Mouse (Mus musculus) heart, embryonic 12.5 days (tissue): ENCODE measurements at regions not wholly inside any gene's neighbourhood (a gene's known extent, or its start where the extent isn't known, plus 50 kb on each side); places are given as distances from the start of the nearest gene placed in this dataset.

Source experiments
- ATAC-seq: fragments of 200-750 bp; cut with Nextera tagmentation; 2 replicates; pipeline ENCODE4 v1.8.0; 2017; ENCODE audit warnings: moderate TSS enrichment, moderate library complexity; ENCODE audit not compliant: insufficient number of reproducible peaks, low FRiP score
- H3K27ac ChIP-seq: fragments of 300-500 bp; sonication (generic); 2 replicates; pipeline ENCODE4 v1.5.1; 2016; ENCODE audit warnings: mild to moderate bottlenecking, moderate library complexity; ENCODE audit not compliant: poor library complexity, severe bottlenecking
- H3K27me3 ChIP-seq: fragments of 300-500 bp; sonication (generic); replicated peaks from 2 replicates; pipeline ENCODE4 v1.6.1; 2016; ENCODE audit warnings: mild to moderate bottlenecking, moderate library complexity
- H3K36me3 ChIP-seq: fragments of 300-500 bp; sonication (generic); 2 replicates; pipeline ENCODE4 v1.6.1; 2016; ENCODE audit warnings: mild to moderate bottlenecking, moderate library complexity
- H3K4me1 ChIP-seq: fragments of 300-500 bp; sonication (generic); replicated peaks from 2 replicates; pipeline ENCODE4 v1.6.1; 2016; ENCODE audit warnings: mild to moderate bottlenecking
- H3K4me2 ChIP-seq: fragments of 300-500 bp; sonication (generic); 2 replicates; pipeline ENCODE4 v1.6.1; 2016; ENCODE audit warnings: mild to moderate bottlenecking, moderate library complexity
- H3K4me3 ChIP-seq: fragments of 300-500 bp; sonication (generic); 2 replicates; pipeline ENCODE4 v1.5.1; 2016; ENCODE audit warnings: mild to moderate bottlenecking
- H3K9ac ChIP-seq: fragments of 300-500 bp; sonication (generic); 2 replicates; pipeline ENCODE4 v1.6.1; 2016; ENCODE audit warnings: mild to moderate bottlenecking, moderate library complexity
- H3K9me3 ChIP-seq: fragments of 300-500 bp; sonication (generic); replicated peaks from 2 replicates; pipeline ENCODE4 v1.6.1; 2016; ENCODE audit warnings: mild to moderate bottlenecking, moderate library complexity
- WGBS: fragments of 180-500 bp; shearing (Covaris S2); methylation state at CpG from one replicate; pipeline ENCODE4 v1.1.7; 2016; 5-methylcytosine and 5-hydroxymethylcytosine counted together

DNA sequence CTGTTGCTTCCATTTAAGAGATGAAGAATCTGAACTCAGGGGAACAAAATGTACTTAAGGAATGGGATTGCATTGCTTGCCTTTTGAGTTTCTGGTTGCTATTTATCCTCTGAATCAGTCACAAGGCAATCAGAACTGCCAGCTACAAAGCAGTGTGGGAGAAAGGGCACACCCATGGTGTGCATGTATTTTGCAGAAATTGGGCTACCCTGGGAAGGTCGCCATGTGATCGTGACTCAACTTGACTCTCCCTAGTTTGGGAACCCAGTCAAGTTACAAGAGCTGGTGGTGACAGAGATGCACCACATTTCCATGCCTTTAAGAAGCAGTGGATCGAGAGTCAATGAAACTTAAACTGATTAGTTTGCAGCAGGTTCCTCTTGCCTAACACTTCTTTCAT is 98.5 kb upstream of the Pard3b start:
- peaks cover 11% of the 10 kb centered on the region for H3K4me1 ChIP-seq
- no peak overlapping the region for H3K4me3 ChIP-seq
- no peaks in the 10 kb centered on the region for H3K27me3 ChIP-seq
- H3K4me2 ChIP-seq: no peak overlapping the region
- no peaks in the 10 kb centered on the region for H3K9me3 ChIP-seq
- no peak overlapping the region for H3K27ac ChIP-seq
- 82% methylated on average over 3 of the region's 3 CpGs for WGBS
- H3K36me3 ChIP-seq: no peaks in the 10 kb centered on the region
- H3K9ac ChIP-seq: no peak overlapping the region
- no peak for ATAC-seq

DNA sequence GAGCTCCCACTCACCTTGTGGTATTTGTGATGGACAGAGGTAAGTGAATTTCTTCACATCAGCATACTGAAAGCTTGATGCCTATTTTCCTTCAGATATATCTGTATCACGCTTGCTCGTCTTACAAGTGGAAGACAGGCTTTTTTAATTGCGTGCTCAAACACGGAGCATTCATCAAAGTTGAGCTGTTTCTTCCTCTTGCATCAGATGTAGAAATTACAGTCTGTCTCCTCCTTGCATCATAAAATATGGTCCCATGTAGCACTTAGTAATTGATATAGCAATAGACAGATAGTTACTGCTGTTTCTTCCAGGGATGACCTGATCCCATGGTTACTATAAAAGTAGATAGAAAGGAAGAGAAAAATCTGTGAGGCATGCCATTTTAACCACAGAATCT is 97.5 kb upstream of the Pard3b start:
- Histone ChIP-seq H3K9ac (no peak overlapping the region), H3K4me1 (peaks cover 11% of the 10 kb centered on the region), H3K4me2 (no peak overlapping the region), H3K9me3 (no peaks in the 10 kb centered on the region), H3K4me3 (no peak overlapping the region), H3K27ac (no peak overlapping the region), H3K27me3 (no peaks in the 10 kb centered on the region), H3K36me3 (no peaks in the 10 kb centered on the region)
- 83% methylated on average over 4 of the region's 4 CpGs for WGBS
- no peak for ATAC-seq

DNA sequence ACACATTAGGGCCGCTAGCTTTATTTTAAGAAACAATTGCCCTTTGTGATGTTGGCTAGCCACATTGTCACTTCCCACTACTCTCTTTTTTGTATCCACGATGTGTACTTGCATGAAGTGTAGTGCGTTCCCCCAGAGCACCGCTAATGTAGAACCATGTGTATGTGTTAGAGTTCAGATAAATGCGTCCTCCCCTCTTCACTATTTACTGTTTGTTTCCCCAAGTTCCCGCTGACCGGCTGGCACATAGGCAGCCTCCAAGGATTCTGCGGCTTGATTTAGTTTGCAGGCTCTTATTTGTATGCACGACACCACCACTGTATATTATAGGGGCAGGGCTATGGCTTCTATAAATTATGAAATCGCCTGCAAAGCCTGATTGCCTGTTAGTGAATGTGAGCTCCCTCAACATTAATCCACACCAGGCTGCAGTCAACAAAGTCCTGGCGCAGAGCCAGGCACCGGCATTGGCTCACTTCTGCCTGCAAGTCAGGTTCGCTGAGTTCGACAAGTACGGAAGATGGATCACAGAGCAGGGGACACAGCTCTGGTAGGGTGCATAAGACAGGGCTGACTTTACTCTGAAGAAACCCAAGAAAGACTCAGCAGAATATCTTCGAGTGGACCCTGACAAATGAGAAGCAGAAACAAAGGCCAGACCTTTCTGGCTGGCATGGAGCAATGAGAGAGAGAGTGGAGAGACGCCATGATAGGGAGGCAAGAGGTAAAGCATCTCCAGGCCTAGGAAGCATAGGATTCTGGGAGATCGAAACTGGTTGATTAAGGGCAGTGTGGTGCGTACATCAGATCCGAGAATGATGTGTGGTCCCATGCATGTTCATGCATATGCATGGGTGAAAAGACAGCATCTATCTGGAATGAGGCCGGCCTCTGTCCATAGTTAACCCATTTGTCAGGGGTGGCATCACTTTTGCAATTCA is 85.8 kb upstream of the Pard3b start:
- Histone ChIP-seq H3K9me3 (no peaks in the 10 kb centered on the region), H3K27me3 (no peaks in the 10 kb centered on the region), H3K4me2 (no peak overlapping the region), H3K9ac (no peak overlapping the region), H3K27ac (no peak overlapping the region), H3K4me1 (peaks cover 5% of the 10 kb centered on the region; the same call in 1 of the 2 replicates), H3K4me3 (no peak overlapping the region), H3K36me3 (no peaks in the 10 kb centered on the region)
- no peak for ATAC-seq
- 76% methylated on average over 21 of the region's 21 CpGs for WGBS

DNA sequence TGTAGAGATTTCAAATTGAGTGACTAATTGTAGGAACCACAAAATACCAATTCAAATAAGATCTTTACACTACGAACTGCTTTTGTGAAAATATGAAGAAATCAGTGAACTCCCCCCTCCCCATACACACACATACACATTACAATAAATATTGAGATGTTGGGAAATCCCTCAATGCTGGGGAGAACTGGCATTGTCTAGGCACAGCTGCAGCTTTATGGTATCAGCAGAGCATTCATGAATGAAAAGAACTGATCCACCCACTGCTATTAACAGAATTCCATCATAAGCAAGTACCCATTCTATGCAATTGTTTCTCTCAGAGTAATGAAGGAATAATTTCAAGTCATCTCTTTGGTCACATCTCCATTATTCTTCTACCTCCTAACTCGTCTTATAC is 79.1 kb upstream of the Pard3b start:
- H3K27ac ChIP-seq: no peak overlapping the region
- 70% methylated on average over 2 of the region's 2 CpGs for WGBS

DNA sequence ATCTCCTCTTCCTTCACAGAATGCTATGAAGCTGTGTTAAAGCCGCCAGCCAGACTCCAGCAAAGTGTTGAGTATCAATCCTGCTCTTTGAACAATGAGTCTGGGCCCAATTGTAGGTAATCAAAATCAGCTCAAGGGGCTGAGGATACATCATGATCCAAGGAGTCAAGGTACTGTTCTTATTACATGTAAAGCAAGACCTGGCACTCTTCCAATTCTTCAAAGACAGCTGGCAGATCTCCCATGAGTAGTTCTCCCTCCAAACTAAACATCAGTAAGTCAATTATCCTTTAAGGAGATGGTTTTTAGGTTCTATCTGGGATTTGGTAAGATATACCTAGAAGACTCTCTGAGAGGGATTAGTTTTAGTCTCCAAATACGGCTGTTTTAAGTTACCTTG is 76.5 kb upstream of the Pard3b start:
- H3K9me3 ChIP-seq: no peaks in the 10 kb centered on the region
- H3K27ac ChIP-seq: no peak overlapping the region
- H3K4me3 ChIP-seq: no peak overlapping the region
- WGBS: 68% methylated on average over 2 of the region's 2 CpGs
- ATAC-seq: no peak
- H3K4me2 ChIP-seq: no peak overlapping the region
- no peaks in the 10 kb centered on the region for H3K27me3 ChIP-seq
- H3K4me1 ChIP-seq: no peaks in the 10 kb centered on the region
- no peak overlapping the region for H3K9ac ChIP-seq
- no peaks in the 10 kb centered on the region for H3K36me3 ChIP-seq

More for the DNA sequence above, 79.1 kb upstream of the Pard3b start:
- Histone ChIP-seq H3K27me3 (no peaks in the 10 kb centered on the region), H3K4me2 (no peak overlapping the region), H3K4me1 (no peaks in the 10 kb centered on the region), H3K4me3 (no peak overlapping the region), H3K36me3 (no peaks in the 10 kb centered on the region), H3K9me3 (no peaks in the 10 kb centered on the region), H3K9ac (no peak overlapping the region)
- no peak for ATAC-seq

DNA sequence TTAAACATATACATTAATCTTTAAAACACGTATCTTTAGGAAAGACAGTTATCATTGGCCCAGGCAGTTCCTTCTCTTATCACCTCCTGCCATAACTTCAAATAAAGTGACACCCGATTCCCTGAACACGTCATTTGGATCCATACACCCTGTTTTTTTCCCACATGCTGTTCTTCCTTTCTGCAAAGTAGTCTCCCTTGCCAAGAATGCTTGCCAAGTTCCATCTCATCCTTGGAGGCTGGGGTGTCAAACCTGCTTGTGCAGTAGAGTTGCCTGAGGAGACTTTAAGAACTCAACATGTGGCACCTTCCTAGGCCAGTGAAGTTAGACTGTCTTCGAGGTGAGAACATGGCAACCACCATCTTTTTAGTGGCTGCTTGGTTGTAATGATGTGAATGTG is 73.2 kb upstream of the Pard3b start:
- Histone ChIP-seq H3K27me3 (no peaks in the 10 kb centered on the region), H3K4me3 (no peak overlapping the region), H3K4me1 (no peaks in the 10 kb centered on the region), H3K9ac (no peak overlapping the region), H3K4me2 (no peak overlapping the region), H3K9me3 (no peaks in the 10 kb centered on the region), H3K36me3 (no peaks in the 10 kb centered on the region), H3K27ac (no peak overlapping the region)
- no peak for ATAC-seq
- 65% methylated on average over 4 of the region's 4 CpGs for WGBS

DNA sequence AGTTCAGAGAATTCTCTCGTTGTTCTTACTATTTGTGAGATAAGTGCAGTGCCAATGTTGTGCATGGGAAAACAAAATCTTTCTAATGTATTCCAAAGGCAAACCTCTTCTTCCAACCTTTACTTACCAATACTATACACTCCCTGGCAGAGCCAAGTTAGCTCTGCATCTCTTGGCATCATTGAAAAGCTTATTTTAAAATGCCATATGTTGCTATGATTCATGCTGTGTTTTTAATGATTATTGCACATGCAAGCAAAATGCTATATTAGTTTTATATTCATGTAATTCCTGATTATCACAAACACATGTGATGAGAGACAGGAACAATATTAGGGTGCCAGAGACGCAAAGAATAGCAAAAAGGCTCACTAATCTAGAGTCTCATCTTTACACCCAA is 64.3 kb upstream of the Pard3b start:
- no peak for ATAC-seq
- Histone ChIP-seq H3K9me3 (no peaks in the 10 kb centered on the region), H3K4me3 (no peak overlapping the region), H3K4me2 (no peak overlapping the region), H3K9ac (no peak overlapping the region), H3K27me3 (no peaks in the 10 kb centered on the region), H3K36me3 (no peaks in the 10 kb centered on the region), H3K4me1 (no peaks in the 10 kb centered on the region), H3K27ac (no peak overlapping the region)
- WGBS: 78% methylated on average over 2 of the region's 2 CpGs

DNA sequence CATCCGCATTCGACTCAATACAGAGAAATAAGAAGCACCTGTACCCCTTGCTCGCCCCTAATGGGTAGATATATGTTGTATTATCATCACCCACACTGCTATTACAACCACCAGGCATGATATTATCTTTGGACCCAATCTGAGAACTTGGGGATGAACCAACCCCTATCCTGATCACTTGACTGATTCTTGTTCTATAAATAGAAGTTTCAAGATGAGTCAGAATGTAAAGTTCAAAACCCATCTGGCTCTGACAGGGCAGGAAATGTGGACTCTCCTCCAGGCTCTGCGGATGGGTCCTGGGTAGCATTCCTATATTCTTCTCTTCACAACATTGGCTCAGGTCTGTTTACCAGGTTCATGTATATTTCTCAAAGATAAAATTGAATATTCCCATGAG is 61.9 kb upstream of the Pard3b start:
- H3K27ac ChIP-seq: no peak overlapping the region
- 89% methylated on average over 4 of the region's 4 CpGs for WGBS
- H3K36me3 ChIP-seq: no peaks in the 10 kb centered on the region
- no peak overlapping the region for H3K4me3 ChIP-seq
- no peaks in the 10 kb centered on the region for H3K27me3 ChIP-seq
- H3K9me3 ChIP-seq: no peaks in the 10 kb centered on the region
- no peaks in the 10 kb centered on the region for H3K4me1 ChIP-seq
- H3K9ac ChIP-seq: no peak overlapping the region
- no peak overlapping the region for H3K4me2 ChIP-seq
- no peak for ATAC-seq

DNA sequence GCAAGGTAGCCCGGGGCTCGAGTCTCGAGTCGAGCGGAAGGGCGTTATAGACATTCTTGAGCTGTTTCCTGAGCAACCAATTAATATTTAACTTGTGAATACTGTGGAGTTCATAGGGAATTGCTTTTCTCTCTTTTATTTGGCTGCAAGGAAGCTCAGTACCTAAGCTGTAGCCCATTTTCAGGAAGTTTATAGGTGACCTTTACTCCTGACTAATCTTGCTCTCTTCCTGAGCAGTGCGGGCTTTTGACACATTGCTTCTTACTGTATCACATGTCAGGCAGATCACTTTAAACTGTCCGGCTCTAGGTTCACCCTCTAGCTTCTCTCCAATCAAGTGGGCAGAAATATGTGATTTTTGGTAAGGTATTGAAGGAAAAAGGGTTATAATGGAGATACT is 51.4 kb upstream of the Pard3b start:
- ATAC-seq: no peak
- Histone ChIP-seq H3K9ac (no peak overlapping the region), H3K27me3 (no peaks in the 10 kb centered on the region), H3K4me2 (no peak overlapping the region), H3K27ac (no peak overlapping the region), H3K4me1 (no peaks in the 10 kb centered on the region), H3K9me3 (no peaks in the 10 kb centered on the region), H3K4me3 (no peak overlapping the region), H3K36me3 (no peaks in the 10 kb centered on the region)
- WGBS: 85% methylated on average over 8 of the region's 8 CpGs
